Mouse (Mus musculus) urinary bladder, postnatal 10 days (tissue): ENCODE measurements at regions not wholly inside any gene's neighbourhood (a gene's known extent, or its start where the extent isn't known, plus 50 kb on each side); places are given as distances from the start of the nearest gene placed in this dataset.

Experiments used
- DNase-seq: peaks from one replicate; pipeline ENCODE4 v3.0.0; 2022; ENCODE audit warnings: low spot score

GRCm38 (mm10) chr7:117263126-117263525, 117.7 kb upstream of the Xylt1 start:
- no peak for DNase-seq

DNA sequence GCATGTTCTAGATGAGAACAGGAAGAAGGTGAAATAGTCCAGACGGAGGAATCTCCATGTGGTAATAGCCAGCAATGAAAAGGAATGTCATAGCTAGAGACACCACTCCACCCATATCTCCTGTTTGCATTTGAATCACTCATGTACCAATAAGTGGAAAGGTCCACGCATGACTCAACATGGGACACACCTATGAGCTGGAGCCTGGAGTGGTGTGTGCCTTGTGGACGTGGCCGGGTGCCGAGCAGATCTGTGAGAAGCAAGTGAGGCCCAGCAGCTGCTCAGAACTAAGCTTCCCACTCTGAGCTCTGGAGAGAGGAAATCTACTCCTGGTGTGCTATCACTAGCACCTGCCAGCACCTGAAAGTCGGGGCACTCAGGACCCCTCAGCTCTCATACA, 116.4 kb upstream of the Xylt1 start:
- DNase-seq: no peak

DNA sequence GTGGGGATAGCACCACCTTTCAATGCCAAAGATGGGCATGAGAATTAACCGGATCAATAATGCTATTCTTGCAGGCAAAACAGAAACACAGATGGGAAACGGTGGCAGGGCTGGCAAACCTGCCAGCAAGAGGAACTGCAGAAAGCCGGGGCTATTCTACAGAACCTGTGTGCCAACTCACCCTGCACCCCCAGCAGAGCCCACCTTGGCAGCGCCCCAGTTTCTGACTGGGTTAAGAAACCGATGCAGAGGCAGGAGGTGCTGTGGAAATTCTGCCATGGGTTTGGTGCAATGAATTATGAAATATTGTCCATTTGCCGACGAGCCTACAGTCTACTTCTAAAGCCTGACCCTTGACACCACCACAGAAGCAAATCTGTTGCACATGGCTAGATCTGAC, 112.7 kb upstream of the Xylt1 start:
- no peak for DNase-seq

- DNase-seq: no peak
Measured at GRCm38 (mm10) chr7:117269263-117269897, 111.4 kb upstream of the Xylt1 start.

- no peak for DNase-seq
Measured at GRCm38 (mm10) chr7:117278388-117278961, 102.3 kb upstream of the Xylt1 start.

DNA sequence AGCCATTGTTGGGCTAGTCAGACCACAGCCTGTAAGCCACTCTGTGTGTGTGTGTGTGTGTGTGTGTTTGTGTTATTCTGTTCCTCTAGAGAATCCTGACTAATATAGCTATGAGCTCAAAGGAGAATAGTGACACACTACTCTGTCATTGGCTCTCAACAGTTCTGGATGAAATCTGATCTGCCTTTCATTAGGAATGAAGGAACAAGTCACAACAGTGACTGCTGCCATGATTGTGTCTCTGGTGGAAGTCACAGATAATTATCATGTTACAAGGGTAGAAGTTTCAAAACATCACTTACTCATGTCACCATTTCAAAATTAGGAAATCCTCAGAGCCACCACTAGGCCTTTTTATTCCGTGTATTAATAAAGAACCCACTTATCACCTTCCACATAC, 98.6 kb upstream of the Xylt1 start:
- DNase-seq: no peak

- DNase-seq: no peak
Measured at GRCm38 (mm10) chr7:117285206-117285605, 95.6 kb upstream of the Xylt1 start.

DNA sequence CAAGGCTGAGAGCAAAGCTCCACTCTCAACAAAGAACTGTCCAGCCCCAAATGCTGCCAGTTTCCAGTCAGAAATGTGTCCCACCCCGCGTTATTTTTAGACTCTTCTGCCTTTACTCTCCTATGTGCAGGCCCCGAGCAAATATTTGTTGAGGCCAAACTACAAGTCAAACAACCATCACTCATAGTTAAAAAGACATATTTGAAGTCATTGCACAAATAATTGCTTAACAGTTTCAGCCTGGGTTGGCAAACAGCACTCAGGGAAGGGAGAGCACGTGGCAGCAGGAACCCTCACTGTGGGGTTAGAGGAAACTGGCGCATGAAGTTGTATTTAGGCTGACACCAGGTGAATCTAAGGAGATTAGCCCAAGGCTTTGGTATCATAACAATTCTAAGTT, 94.8 kb upstream of the Xylt1 start:
- no peak for DNase-seq

GRCm38 (mm10) chr7:117303705-117304104, 77.1 kb upstream of the Xylt1 start:
- no peak for DNase-seq

- DNase-seq: no peak
Measured at GRCm38 (mm10) chr7:117310586-117311200, 70.1 kb upstream of the Xylt1 start.

DNA sequence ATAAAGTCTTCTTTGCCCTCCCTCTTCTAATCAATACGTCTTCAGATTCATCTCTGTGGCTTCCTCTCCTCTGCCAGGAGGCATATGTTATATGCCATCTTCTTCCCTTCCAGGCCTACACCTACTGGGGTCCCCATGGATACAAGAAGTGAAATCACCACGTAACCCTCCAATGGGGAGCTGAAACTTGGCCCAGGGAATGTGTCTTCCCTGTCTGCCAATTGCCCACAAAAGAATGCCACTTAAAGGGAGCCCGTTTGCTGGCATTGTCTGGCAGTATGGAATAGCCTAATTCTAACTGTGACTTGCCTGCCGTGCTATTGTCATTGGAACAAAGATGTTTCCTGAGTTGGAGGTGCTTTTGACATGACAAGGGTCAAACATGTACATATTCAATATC, 69.5 kb upstream of the Xylt1 start:
- no peak for DNase-seq

GRCm38 (mm10) chr7:117316126-117316805, 64.5 kb upstream of the Xylt1 start:
- no peak for DNase-seq

- no peak for DNase-seq
Measured at GRCm38 (mm10) chr7:117317362-117317761, 63.4 kb upstream of the Xylt1 start.

DNA sequence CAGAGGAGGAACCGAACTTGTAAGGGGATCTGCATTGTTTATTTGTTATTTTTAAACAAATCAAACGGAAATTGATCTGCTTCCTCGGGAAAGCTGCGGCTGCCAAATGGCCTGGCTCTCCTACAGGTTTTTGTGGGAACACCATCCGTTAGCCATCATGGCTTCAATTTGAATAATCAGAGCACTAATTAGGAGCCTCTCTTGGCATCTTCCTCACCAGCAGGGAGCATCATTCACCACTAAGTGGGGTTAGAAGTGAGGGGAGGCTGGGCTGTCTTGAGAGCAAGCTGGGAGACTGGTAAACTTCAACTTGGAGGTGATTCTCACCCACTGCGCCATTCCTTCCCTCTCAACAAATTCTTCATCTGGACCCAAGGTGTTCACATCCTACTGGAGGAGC, 60.2 kb upstream of the Xylt1 start:
- no peak for DNase-seq
